15 mouse cellular contexts compared by ENCODE assay signal in genomic region chr5:115512375-115512774, GRCm38 (mm10). TPM values are rescaled to one million over a fixed set of nuclear protein-coding genes. Genes with fewer than 3 reads are reported as not detected.
"Had no signal": no experiment of that assay in that cellular context is flagged by ENCODE, and none has a peak within 500 bp of the region (broad histone marks: within the 10 kb centered on the region; RNA-seq: fewer than 3 reads in every experiment).

No protein-coding gene starts in this region.

- H3K27ac ChIP-seq: layer of hippocampus, adult 2 months; limb, embryonic 15.5 days; midbrain, embryonic 12.5 days; stomach, embryonic 15.5 days had no signal

- H3K36me3 ChIP-seq: midbrain, embryonic 12.5 days; stomach, embryonic 15.5 days had no signal

- H3K9me3 ChIP-seq: limb, embryonic 15.5 days; liver, embryonic 13.5 days; midbrain, embryonic 12.5 days; stomach, embryonic 15.5 days had no signal

- H3K4me2 ChIP-seq: limb, embryonic 15.5 days; liver, embryonic 13.5 days; midbrain, embryonic 12.5 days; stomach, embryonic 15.5 days had no signal

- H3K9ac ChIP-seq: limb, embryonic 15.5 days; liver, embryonic 13.5 days; midbrain, embryonic 12.5 days; stomach, embryonic 15.5 days had no signal

- DNase-seq: kidney, postnatal 4 days; left cerebral cortex, postnatal 4 days; liver, embryonic 13.5 days; lung, adult 18-20 months; right cerebral cortex, postnatal 14 days; thymus, postnatal 4 days had no signal

- H3K27me3 ChIP-seq: limb, embryonic 15.5 days; liver, embryonic 13.5 days; stomach, embryonic 15.5 days had no signal

- ATAC-seq: midbrain, embryonic 16.5 days had no signal

- H3K4me3 ChIP-seq: layer of hippocampus, adult 2 months; limb, embryonic 15.5 days; liver, embryonic 13.5 days; midbrain, embryonic 12.5 days; stomach, embryonic 15.5 days had no signal

RNA-seq across cellular contexts. Expression of gene Pla2g1b, which starts 46.3 kb away (rescaled TPM):
- total RNA-seq: layer of hippocampus, adult 2 months; layer of hippocampus, postnatal 14 days; left cerebral cortex, adult 18-20 months; left cerebral cortex, postnatal 10 days; left cerebral cortex, postnatal 4 days; megakaryocyte-erythroid progenitor cell, adult 5-6 weeks had no signal
- polyA plus RNA-seq: limb, embryonic 15.5 days; liver, embryonic 13.5 days; midbrain, embryonic 12.5 days; midbrain, embryonic 16.5 days had no signal
